Mouse (Mus musculus): ENCODE data around the gene Igsf10.

DNA sequence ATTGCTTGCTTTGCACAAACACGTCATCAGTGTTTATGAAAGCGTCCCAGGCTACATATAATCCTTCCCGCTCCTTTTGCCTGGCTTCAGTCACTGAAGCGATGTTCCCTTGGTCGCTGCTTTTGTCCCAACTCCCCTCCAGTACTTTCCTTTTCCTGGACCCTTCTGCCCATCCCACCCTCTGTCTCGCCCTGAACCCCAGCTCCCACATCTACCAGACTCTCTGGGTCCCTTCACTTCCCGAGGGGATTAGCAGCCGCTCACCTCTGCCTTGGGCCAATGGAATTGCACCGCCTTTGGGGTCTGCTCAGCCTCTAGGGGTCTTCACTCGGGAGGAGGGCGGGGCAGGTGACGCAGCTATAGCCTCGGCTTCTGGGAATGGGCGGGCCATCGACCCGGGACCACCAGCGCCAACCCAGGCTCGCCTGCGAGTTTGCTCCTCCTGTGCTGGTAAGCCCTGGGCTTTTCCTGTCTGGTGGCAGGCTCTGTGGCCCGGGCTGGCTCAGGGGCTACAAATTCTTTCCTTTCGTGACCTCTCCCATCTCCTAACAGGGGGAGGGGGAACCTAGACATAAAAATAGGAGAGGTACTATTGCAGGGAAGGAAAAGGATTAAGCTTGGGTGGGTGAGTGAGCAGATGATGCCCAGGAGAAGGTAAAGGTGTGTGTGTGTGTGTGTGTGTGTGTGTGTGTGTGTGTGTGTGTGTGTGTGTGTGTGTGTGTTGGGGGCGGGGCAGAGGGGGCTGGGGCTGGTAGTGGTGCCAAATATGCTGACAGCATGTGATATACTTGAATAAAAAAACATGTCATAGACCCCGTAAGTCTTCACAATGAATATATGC lies at the start of gene Igsf10:
- TF ChIP-seq CTCF (IDR thresholded peaks at IDR 0.05; ENCODE audit: control insufficient read depth, insufficient read depth, insufficient replicate concordance, low read depth, low read length) (no peak), POLR2A (IDR thresholded peaks at IDR 0.05; ENCODE audit: control insufficient read depth, low read depth, low read length) (no peak)

All from testis, adult 2 months (tissue).